Mouse (Mus musculus) CD4-positive helper T cell, adult 2 months (primary cell): ENCODE measurements around the gene Tle4.

Source experiments
- DNase-seq: peaks from one replicate; pipeline ENCODE4 v3.0.0-alpha.2; 2012; ENCODE audit warnings: low read depth, missing footprints, low spot score

The Tle4 gene

DNA sequence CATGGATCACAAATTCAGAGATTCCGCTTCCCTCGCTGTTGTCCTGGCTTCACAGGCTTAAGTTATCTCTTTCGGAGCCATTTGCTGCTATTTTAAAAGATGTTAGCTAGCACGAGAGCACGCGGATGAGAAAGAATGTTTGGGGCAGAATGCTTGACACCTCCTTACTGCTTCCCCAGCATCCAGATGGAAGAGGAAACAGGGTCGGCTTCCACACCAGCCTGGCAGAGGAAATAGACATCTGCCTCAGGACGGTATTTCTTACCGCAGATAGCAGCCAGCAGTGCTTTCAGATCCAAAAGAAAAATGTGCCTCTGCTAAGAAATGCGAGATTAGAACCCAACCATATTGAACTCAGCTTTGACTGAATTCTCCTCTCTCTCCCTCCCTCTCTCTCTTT is 191.2 kb downstream of the Tle4 start:
- DNase-seq, result no peak
